Mouse (Mus musculus) adrenal gland, adult 8-10 months (tissue): ENCODE data around the gene Aox3. TPM values are rescaled to one million over a fixed set of nuclear protein-coding genes. Genes with fewer than 3 reads are reported as not detected.

ENCODE experiments used
- DNase-seq: peaks from one replicate; pipeline ENCODE4 v3.0.0; 2022
- total RNA-seq, 4 experiments: library from RNA; stranded (reverse); gene quantifications; 2 replicates each; pipeline ENCODE4 v1.2.4; 2022

The Aox3 gene
- total RNA-seq, 4 experiments from 2014 or later = 7.6 to 11.3 (median 8.5) TPM

DNA sequence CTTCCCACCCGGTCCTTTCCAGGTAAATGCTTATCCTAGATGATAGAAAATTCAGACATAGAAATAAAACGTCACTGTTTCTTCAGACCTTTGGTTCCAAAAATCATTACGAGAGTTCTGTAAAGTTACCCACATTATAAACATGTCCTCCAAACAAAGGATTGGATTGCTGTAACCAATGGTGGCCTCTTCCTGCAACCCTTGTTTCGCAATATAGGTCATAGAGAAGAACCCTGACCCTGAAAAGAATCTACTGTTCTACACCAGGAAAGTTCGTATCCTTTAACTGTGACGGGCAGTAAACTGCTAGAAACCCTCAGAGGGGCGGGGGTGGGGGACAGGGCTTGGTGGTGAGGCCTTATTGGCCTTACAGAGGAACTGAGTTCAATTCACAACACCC lies 99.9 kb downstream of the Aox3 start:
- DNase-seq = no peak

DNA sequence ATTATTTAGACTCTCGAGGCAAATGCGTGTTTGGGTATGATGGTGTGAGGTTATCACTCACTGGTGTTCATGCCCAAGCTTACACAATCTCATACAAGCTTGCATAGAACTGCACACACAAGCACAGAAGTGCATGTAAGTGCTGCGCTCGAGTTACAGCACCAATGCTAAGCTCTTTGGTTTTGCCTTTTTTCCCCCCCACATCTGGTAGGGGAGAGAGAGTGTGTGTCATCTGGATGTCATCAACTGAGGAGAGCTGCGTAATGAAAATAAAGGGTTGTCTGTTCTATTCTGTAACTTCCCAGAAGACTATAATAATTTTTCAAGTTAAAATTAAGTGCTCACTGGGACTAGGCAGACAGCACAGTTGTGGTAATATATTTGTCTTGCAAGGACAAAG lies 100.9 kb downstream of the Aox3 start:
- DNase-seq = no peak

DNA sequence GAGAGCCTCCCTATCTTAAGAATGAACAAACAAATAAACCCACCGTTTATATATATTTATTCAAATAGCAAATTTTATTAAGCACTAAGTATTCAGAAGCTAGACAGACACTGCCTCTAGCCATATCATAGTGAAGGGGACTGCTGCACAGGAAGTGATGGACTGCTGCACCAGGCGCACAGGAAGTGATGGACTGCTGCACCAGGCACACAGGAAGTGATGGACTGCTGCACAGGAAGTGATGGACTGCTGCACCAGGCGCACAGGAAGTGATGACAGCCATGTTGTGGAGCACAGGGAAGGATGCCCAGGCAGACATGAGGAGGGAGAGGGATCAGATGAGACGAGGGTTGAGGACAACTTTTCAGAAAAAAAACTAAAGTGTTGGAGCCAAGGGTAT lies 102.4 kb downstream of the Aox3 start:
- DNase-seq = no peak

DNA sequence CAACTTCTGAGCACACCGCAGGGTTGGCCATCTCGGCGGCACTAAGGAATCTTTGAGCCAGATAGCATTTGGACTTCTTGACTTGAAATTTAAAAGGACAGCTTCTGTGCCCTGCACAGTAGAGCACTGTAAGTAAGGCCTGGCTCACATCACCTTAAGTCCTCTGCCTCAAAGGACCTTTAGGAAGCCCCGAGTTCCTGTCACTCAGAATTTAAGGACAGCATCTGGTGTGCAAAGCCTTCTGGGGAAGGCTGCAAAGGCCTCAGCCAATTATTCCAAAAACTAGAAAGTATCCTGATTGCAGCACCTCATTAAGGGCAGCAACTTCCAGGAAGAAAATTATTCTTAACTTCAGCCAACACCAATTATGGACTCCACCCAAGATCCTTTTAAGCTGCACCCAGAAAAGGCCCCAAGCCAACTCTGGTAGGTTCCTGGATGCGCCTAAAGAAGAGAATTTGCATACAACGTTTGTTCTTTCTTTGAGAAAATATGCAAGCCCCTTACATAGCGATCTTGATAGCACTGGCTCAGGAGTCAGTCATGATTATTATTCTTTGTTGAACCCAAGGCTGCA lies 103.1 kb downstream of the Aox3 start:
- no peak for DNase-seq

DNA sequence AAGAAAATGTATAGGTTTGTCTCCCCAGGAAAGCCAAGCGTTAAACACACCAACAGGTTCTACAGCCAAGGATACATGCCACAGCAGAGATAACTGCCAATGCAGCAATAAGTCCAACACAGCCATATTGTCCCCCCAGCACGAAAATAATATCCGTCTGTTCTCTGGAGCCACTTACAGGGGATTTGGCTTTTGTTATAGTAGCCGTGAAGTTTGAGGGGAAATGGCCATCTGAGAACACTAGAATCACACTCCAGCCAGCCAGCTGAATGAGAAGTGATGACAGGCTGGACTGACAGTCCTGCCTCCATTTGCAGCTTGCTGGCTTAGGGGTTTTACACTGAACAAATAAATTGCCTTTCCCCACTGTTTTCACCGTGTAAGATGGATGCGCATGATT lies 108.1 kb downstream of the Aox3 start:
- DNase-seq = no peak

DNA sequence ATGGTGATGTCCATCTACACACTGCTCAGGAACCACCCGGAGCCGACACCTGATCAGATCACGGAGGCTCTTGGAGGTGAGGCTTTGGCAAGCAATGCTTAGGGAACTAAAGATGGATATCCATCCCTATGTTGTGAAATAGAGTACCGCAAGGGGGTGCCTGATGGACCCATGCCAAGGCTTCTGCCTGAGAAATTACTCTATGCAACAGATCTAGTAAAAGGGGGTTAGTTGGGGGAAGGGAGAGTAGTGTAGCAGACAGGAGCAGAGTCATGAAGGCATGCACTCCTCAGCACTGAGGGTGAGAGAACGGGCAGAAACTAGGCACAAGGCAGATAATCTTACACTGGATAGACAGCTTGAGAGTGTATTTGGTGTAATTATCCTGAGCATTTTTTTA lies 108.9 kb downstream of the Aox3 start:
- no peak for DNase-seq

DNA sequence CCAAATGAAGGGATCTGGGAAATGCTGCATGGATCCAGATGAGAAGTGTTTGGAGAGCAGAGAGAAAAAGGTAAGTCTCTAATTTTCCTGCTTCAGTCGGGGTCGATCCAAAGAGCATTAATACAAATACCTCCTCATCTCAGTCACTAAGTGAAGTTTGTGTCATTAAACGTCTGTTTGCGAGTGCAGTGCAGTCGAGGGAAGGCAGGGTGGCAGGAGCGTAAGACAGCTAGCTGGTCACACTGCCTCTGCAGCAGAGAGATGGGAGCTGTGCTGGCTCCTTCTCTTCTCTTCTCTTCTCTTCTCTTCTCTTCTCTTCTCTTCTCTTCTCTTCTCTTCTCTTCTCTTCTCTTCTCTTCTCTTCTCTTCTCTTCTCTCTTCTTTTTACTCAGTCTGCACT lies 115.2 kb downstream of the Aox3 start:
- no peak for DNase-seq

DNA sequence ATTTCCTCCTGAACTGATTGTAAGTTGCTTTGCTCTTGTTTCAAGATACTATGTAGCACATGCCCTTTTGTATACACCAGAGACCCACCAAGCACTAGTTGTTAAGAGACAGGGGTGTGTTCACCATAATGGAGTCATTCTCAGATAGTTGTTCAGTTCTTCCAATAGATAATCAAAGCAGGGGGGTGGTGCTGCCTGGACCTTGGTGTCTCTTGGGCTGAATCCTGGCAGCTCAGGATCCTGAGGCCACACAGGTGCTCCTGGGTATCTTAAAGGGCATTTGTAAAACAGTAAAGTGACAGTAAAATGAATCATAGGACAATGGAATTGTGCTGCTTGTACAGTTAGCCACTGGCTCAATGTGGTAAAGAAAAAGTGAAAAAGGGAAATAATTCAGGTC lies 116.0 kb downstream of the Aox3 start:
- no peak for DNase-seq

DNA sequence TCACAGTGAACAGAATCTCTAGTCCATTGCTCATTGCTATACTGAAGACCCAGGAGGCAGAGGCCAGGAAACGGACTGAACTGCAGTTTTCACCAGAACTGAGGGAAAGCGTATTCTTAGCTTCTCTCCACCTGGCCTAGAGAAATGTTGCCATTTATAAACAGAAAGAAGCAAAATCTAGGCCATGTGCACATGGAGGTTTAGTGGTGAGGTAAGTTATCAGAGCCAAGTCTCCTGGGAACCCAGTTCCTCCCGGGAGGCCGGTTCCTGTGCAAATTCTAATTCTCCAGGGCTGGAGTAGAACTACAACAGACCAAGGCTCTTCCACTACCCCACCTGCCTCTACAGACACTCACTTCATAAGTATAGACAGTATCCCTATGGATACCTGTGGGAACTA lies 116.8 kb downstream of the Aox3 start:
- DNase-seq = no peak

DNA sequence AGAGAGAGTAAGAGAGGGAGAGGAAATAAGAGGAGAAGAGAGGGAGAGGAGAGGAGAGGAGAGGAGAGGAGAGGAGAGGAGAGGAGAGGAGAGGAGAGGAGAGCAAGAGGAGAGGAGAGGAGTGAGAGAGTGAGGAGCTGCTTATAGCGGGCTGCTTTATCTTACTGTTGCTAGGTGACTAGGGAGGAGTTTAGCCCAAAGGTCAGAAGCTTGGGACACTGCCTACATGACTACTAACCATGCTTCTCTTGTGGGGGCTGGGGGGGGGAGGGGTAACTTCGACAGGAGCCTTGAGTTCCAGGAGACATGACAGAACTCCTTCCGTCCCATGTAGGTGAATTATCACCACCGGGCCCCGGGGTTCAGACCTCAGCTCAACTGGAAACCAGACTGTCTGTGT lies 117.6 kb downstream of the Aox3 start:
- no peak for DNase-seq

DNA sequence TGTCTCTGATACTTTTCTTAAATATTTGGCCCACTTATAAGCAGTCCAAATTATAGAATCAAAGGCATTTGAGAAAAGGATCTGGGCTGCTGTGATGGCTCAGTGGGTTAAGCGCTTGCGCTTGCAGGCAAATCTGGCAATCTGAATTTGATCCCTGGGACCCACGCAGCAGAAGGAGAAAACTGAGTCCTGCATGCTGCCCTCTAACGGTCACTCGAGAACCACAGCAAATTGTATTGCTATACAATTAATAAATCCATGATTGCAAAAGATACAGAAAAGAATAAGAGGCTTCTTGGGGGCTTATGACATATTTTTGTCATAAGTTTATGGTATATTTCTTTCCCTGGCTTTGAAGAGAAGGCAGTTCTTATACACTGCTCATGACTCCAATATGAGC lies 122.5 kb downstream of the Aox3 start:
- no peak for DNase-seq

DNA sequence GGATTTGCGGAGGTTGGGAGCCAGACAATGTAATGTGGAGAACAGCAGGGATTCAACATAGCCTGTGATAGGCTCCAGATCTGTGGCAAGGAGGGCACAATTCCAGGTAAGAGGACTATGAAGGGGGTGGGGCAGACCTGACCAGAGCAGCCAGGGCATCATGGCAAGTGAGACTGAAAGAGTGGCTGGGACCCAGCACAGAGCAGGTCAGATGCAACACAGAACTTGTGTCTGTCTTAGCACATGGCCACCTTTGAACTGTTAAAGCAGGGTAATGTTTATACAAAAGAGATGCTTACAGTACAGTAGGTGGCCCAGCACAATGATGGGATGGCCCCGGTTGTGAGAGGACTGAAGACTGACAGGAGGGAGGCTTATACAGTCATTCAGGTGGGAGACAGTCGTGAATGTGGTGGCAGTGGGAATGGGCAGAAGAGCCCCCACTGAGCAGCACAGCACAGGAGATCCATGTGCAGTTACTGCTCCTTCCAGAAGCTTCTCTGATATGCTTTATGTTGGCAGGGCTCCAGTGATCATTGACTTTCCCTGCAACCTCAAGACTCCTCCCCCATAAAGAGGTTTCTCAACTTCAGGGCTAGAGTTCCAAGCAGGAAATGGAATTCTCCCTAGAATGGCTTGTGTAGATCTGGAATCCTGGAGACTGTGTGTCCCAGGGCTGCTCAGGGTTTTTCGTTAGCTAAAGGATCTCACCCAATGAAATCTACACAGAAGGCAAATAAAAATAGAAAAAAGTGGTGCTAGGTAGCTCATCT lies 124.8 kb downstream of the Aox3 start:
- no peak for DNase-seq

DNA sequence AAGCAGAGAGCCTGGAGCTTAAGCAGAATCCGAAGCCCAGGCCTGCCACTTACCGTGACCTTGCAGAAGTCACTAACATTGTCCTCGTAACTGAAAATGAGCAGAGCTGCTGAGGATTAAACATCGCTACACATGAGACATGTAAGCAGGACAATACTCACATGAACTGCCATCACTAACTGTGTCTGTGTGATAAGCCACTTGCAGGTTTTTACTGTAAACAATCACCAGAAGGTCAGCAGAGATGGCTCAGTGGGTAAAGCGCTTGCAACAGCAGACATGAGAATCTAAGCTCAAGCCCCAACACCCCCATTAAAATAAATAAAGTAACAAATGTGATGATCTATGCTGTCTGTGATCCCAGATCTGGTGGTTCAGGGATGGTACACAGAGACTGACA lies 125.5 kb downstream of the Aox3 start:
- DNase-seq = no peak

DNA sequence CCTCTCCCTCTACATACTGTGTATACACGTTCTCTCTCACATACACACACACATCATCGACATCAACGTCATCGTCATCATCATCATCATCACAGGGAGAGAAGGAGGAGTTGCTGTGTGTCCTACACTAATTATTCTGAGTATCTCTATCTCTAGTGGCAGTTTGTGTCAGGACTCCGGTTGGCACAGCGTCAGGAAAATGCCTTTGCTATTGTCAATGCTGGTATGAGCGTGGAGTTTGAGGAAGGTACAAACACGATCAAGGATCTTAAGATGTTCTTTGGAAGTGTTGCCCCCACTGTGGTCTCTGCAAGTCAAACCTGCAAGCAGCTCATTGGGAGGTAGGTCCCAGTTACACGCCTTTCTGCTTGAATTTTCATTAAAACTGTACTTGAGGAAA lies 126.0 kb downstream of the Aox3 start:
- DNase-seq = no peak

DNA sequence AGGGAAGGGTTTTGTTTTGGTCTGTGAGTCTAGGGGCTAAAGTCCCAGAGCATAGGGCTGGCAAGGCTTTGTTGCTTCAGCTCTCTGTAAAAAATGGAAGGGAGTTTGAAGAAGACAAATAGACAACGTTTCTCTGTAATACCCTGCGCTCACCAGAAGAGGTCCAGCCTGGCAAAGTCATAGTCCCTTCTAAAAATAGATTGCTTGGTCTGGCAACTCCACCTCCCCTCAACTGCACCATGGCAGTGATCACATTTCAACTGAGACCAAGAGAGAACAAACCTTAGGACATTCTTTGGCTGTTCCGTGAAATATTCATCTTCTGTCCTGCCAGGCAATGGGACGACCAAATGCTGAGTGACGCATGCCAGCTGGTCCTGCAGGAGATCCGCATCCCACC lies 127.4 kb downstream of the Aox3 start:
- no peak for DNase-seq

DNA sequence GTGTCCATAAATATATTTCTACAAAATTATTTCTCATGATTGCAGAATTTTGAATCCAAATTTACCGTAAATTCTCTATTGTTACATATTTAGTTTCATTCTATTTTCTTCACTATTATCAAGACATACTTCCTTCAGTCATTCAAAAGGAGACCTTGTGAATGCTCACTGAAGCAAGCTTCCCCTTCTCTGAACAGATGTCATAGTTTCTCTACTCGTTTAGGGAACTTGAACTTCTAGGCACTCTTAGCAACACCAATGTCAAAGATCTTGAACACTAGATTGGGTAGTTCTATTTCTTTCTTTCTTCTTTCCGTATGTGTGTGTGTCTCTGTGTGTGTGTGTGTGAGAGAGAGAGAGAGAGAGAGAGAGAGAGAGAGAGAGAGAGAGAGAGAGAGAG lies 131.6 kb downstream of the Aox3 start:
- DNase-seq = no peak

DNA sequence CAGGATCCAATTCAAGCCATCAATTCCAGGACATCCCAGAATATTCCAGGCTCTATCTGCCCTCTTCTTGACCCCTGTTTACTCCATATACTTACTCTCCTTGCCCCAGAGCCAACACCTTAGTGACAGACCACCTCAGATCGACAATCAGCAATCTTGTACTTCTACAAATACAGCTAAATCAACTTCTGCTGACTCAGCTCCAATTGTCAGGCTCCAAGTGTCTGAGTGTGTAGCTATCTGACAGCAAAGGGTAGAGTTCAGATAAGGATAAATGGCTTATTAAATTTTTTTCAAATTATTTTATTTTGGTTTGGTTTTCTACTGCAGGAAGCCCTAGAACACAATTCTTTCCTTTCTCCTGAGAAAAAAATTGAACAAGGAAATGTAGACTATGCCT lies 135.6 kb downstream of the Aox3 start:
- DNase-seq = no peak

Other genes with a start within 250 kb of the Aox3 start
- under 1 TPM; 0.35 to 0.81 (median 0.58) TPM for gene Sgo2a, start 117.2 kb upstream of the Aox3 start, total RNA-seq
- 10 to 100 TPM; 10.2 to 23.2 (median 16.7) TPM for gene Kctd18, start 94.2 kb upstream of the Aox3 start, total RNA-seq
- gene Aox1, start 83.2 kb upstream of the Aox3 start, total RNA-seq = 10 to 100 TPM; 30.9 to 62.1 (median 45.8) TPM
- not detected for gene Aox4, start 97.3 kb downstream of the Aox3 start, total RNA-seq
- gene Aox2, start 165.2 kb downstream of the Aox3 start, total RNA-seq = under 1 TPM in 3 of 4 experiments, not detected in 1; 0.06 to 0.15 (median 0.07) TPM